Mouse (Mus musculus): ENCODE measurements around the gene Ptpre. TPM values are rescaled to one million over a fixed set of nuclear protein-coding genes. Genes with fewer than 3 reads are reported as not detected.
"Not testable (repeated sequence)": the region's sequence is repeated elsewhere in the genome, so short reads cannot be mapped to it uniquely, and the experiment has no call there.

Gene Ptpre
- polyA plus RNA-seq (2014; fragmentation: Nextera tagmentation; extraction: Ambion mirVana), result 1.6 and 2.0 TPM in 2 replicates

DNA sequence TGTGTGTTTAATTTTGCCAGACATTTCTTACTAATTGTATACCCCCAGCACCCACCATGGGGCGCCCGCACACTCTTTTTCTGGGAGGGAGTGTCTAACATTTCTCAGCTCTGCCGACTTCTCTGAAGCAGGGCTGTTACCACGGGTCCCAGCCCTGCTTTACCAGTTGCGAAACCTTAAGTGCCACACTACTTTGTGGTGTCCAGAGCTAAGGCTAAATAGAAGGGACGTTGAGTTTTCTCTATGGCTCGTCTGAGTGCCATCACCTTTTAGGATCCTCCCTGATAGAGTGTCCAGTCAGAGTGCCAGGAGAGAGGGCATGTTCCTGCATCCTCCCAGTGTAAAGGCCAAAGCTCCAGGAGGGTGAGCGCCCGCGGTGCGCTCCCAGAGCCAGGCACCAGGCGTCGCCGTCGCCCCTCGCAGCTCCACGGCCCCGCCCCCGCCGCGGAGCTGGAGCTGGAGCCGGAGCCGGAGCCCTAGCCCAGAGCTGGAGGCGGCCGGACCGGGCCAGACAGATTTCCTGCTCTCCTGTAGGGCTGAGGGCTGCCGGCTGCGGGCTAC, at the start of gene Ptpre:
Gene Ptpre (plus strand): TSS at position 141 of the 561 bp plus-strand sequence.
- H3K4me2 ChIP-seq (replicated peaks; ENCODE audit: low read depth, low read length), result peak within 1 kb of the TSS; percentile 96
- 0 out of 2 replicates have a peak, but pooled peaks cover 3% of the 10 kb centered on the region for H3K4me1 ChIP-seq (ENCODE audit: control insufficient read depth, insufficient read depth, low read length)
- peak within 1 kb of the TSS; percentile 54 for H3K4me3 ChIP-seq (ENCODE audit: low read length)
- H3K36me3 ChIP-seq (ENCODE audit: control insufficient read depth, insufficient read depth, low read length), result no peaks in the 10 kb centered on the region
- H3K27ac ChIP-seq (ENCODE audit: low read depth, low read length), result 0 out of 2 replicates have a peak within 1 kb of the TSS, but pooled peaks have one; percentile 24
- H3K27me3 ChIP-seq (ENCODE audit: control insufficient read depth, insufficient read depth, low read length), result peaks cover 8% of the 10 kb centered on the region; the same call in 1 of the 2 replicates
- ATAC-seq (ENCODE audit: low FRiP score, low TSS enrichment), result peak; percentile 91
- WGBS, result 5% methylated on average over 28 of the region's 28 CpGs
- H3K9me3 ChIP-seq (ENCODE audit: control insufficient read depth, low read length), result no peaks in the 10 kb centered on the region
- H3K9ac ChIP-seq (ENCODE audit: low read depth, low read length), result peak within 1 kb of the TSS; percentile 55

DNA sequence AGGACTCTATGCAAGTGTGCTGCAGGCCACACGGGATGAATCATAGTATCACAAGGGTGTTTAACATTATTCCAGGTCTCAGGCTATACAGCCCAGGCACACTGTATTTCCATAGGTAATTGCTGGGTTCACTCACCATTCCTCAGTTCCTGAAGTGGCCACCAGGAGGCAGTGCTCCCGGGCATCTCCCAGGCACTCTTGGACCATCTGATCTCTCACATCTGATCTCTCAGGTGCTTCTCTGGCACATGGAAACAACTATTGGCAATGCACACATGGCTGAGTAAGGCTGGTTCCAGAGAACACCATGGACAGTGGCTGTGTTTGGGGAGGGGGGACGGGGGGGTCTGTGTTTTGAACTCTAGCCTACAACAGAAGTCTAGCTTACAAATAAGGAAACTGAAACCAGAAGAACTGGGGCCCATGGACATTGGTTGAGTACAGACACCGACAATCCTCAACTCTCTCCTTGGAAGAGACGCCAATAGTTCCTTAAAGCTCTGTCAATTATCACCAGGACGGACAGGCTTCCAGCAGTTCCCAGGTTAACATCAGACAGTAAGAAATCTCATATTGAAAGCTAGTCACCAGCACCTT, 49.0 kb upstream of the Ptpre start:
- H3K27me3 ChIP-seq (ENCODE audit: control insufficient read depth, insufficient read depth, low read length), result no peaks in the 10 kb centered on the region
- 77% methylated on average over 6 of the region's 6 CpGs for WGBS
- H3K36me3 ChIP-seq (ENCODE audit: control insufficient read depth, insufficient read depth, low read length), result no peaks in the 10 kb centered on the region
- no peak overlapping the region for H3K27ac ChIP-seq (ENCODE audit: low read depth, low read length)
- ATAC-seq (ENCODE audit: low FRiP score, low TSS enrichment), result no peak
- no peak overlapping the region for H3K4me3 ChIP-seq (ENCODE audit: low read length)
- 0 out of 2 replicates have a peak, but pooled peaks cover 4% of the 10 kb centered on the region for H3K4me1 ChIP-seq (ENCODE audit: control insufficient read depth, insufficient read depth, low read length)
- H3K4me2 ChIP-seq (replicated peaks; ENCODE audit: low read depth, low read length), result no peak overlapping the region
- no peaks in the 10 kb centered on the region for H3K9me3 ChIP-seq (ENCODE audit: control insufficient read depth, low read length)
- no peak overlapping the region for H3K9ac ChIP-seq (ENCODE audit: low read depth, low read length)

DNA sequence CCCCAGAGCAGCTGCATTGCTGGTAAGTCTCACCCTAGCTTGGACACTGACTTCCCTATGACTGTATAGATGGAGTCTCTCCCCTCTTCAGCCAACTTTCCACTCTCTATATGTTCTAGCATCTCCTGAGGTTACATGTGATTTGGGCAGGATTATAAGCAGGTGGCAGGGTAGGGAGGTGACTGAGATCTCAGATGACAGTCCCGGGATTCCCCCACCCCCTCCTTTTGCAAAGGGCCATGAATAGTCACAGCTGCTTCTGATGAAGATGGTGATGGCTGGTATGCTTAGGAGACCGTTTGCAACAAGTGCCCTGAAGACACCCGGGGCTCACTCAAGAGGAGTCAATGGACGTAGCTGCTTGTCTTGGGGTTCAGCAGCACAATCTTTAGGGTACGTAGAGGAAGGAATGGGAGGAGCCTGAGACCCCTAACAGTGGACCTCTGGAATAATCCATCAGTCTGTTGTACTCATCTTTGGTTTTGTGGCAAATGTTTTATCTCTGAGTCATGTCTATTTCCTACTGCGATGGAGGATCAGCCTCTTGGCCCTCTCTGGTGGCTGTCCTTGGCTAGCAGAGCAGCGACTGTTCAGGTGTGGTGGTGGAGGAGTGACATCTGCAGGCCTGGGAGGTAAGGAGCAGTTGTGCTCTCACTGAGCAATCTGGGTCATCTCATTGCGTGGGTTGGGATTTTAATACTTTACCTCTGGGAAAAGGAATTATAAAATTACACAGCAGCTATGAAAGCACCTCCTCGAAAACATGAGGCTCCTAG, 47.4 kb upstream of the Ptpre start:
- Histone ChIP-seq H3K4me3 (ENCODE audit: low read length) (no peak overlapping the region), H3K9ac (ENCODE audit: low read depth, low read length) (no peak overlapping the region), H3K4me1 (ENCODE audit: control insufficient read depth, insufficient read depth, low read length) (0 out of 2 replicates have a peak, but pooled peaks cover 4% of the 10 kb centered on the region), H3K27ac (ENCODE audit: low read depth, low read length) (no peak overlapping the region), H3K4me2 (replicated peaks; ENCODE audit: low read depth, low read length) (no peak overlapping the region), H3K9me3 (ENCODE audit: control insufficient read depth, low read length) (no peaks in the 10 kb centered on the region), H3K27me3 (ENCODE audit: control insufficient read depth, insufficient read depth, low read length) (no peaks in the 10 kb centered on the region), H3K36me3 (ENCODE audit: control insufficient read depth, insufficient read depth, low read length) (no peaks in the 10 kb centered on the region)
- ATAC-seq (ENCODE audit: low FRiP score, low TSS enrichment), result no peak
- WGBS, result 75% methylated on average over 9 of the region's 9 CpGs

DNA sequence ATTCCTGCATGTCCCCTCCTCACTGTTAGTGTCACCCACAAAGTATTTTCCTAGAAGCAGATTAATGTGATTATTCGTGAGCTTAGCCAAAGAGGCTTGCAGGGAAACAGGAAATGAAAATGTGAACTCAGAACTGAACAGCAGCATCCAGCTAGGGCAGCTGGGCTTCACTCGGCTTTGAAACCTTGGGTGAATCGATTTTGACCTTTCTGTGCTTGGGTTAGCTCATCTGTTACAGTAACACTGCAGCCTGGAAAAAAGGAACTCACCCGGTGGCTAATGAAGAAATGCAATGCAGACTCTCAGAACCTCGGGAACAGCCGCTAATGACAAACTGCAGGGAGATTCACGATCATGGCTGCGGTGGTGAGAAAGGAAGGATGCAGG, 46.8 kb upstream of the Ptpre start:
- Histone ChIP-seq H3K36me3 (ENCODE audit: control insufficient read depth, insufficient read depth, low read length) (no peaks in the 10 kb centered on the region), H3K9me3 (ENCODE audit: control insufficient read depth, low read length) (no peaks in the 10 kb centered on the region), H3K27me3 (ENCODE audit: control insufficient read depth, insufficient read depth, low read length) (no peaks in the 10 kb centered on the region), H3K4me2 (replicated peaks; ENCODE audit: low read depth, low read length) (no peak overlapping the region), H3K4me1 (ENCODE audit: control insufficient read depth, insufficient read depth, low read length) (0 out of 2 replicates have a peak, but pooled peaks cover 4% of the 10 kb centered on the region), H3K27ac (ENCODE audit: low read depth, low read length) (no peak overlapping the region), H3K9ac (ENCODE audit: low read depth, low read length) (no peak overlapping the region), H3K4me3 (ENCODE audit: low read length) (no peak overlapping the region)
- ATAC-seq (ENCODE audit: low FRiP score, low TSS enrichment), result no peak
- WGBS, result 43% methylated on average over 8 of the region's 8 CpGs

DNA sequence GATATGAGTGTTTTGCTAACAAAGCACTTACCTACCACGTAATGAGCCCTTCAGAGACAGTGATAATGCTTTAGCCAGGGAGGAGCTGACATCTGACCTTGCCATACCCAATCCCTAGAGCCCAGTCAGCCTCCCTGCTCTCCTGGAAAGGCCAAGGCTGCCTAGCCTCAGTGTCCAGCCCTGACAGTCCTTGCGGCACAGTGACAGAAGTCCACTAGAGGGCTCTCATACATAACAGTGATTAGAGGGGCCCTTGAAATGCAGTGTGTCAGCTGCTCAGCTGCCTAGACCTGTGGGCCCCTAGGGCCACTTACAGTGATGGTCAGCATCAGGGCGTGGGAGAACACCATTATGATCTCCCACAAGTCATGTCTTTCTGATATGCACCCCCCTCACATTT, 42.0 kb upstream of the Ptpre start:
- ATAC-seq (ENCODE audit: low FRiP score, low TSS enrichment), result no peak
- WGBS, result 31% methylated on average over 3 of the region's 3 CpGs
- no peaks in the 10 kb centered on the region for H3K36me3 ChIP-seq (ENCODE audit: control insufficient read depth, insufficient read depth, low read length)
- H3K9me3 ChIP-seq (ENCODE audit: control insufficient read depth, low read length), result no peaks in the 10 kb centered on the region
- H3K9ac ChIP-seq (ENCODE audit: low read depth, low read length), result no peak overlapping the region; the same call in 1 of the 2 replicates
- no peaks in the 10 kb centered on the region for H3K4me1 ChIP-seq (ENCODE audit: control insufficient read depth, insufficient read depth, low read length)
- H3K4me2 ChIP-seq (replicated peaks; ENCODE audit: low read depth, low read length), result no peak overlapping the region
- H3K4me3 ChIP-seq (ENCODE audit: low read length), result no peak overlapping the region
- no peak overlapping the region for H3K27ac ChIP-seq (ENCODE audit: low read depth, low read length)
- H3K27me3 ChIP-seq (ENCODE audit: control insufficient read depth, insufficient read depth, low read length), result no peaks in the 10 kb centered on the region

DNA sequence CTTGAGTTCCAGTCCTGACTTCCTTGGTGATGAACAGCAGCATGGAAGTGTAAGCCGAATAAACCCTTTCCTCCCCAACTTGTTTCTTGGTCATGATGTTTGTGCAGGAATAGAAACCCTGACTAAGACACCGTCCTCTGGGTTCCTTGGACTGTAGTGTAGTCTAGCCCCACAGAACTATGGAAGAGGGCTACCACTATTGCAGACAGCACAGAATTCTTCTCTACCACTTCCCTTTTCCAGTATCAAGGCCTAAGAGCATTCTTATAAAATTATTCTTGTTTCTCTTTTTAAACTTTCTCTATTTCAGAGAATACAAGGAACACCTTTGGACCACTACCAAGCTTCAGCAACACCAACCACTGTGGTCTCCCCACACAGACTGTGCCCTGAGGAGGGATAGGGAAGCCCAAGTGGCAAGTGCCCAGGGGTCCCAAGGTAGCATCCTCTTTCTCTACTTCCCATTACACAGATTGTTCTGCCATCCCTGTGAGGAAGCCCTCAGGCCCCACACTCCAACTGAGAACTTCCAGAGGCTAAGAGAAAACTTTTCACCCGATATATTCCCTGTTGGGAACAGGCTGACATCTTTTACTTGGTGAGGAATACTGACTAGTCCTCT, 38.6 kb upstream of the Ptpre start:
- ATAC-seq (ENCODE audit: low FRiP score, low TSS enrichment), result no peak
- no peaks in the 10 kb centered on the region for H3K4me1 ChIP-seq (ENCODE audit: control insufficient read depth, insufficient read depth, low read length)
- no peak overlapping the region for H3K27ac ChIP-seq (ENCODE audit: low read depth, low read length)
- H3K9me3 ChIP-seq (ENCODE audit: control insufficient read depth, low read length), result no peaks in the 10 kb centered on the region
- no peak overlapping the region for H3K4me2 ChIP-seq (replicated peaks; ENCODE audit: low read depth, low read length)
- no peaks in the 10 kb centered on the region for H3K27me3 ChIP-seq (ENCODE audit: control insufficient read depth, insufficient read depth, low read length)
- WGBS, result 76% methylated on average over 2 of the region's 3 CpGs
- no peak overlapping the region for H3K4me3 ChIP-seq (ENCODE audit: low read length)
- no peaks in the 10 kb centered on the region for H3K36me3 ChIP-seq (ENCODE audit: control insufficient read depth, insufficient read depth, low read length)
- no peak overlapping the region for H3K9ac ChIP-seq (ENCODE audit: low read depth, low read length)

DNA sequence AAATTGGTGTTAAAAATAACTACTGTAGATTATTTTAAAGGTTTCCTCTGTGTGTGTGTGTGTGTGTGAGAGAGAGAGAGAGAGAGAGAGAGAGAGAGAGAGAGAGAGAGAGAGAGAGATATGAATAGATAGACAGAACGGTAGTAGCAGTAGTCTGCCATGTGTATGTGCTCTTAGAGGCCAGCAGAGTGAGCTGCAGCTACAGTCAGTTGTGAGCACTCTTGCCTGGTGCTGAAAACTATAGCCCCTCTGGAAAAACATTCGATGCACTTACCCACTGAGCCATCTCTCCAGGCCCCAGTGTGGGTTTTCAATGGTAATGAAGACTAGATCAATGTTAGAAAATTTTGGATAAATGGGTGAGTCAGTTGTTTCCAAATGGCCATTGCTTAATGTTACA, 37.9 kb upstream of the Ptpre start:
- 63% methylated on average over 2 of the region's 2 CpGs for WGBS
- Histone ChIP-seq H3K9ac (ENCODE audit: low read depth, low read length) (no peak overlapping the region), H3K4me1 (ENCODE audit: control insufficient read depth, insufficient read depth, low read length) (no peaks in the 10 kb centered on the region), H3K36me3 (ENCODE audit: control insufficient read depth, insufficient read depth, low read length) (no peaks in the 10 kb centered on the region), H3K4me3 (ENCODE audit: low read length) (no peak overlapping the region), H3K27ac (ENCODE audit: low read depth, low read length) (no peak overlapping the region), H3K27me3 (ENCODE audit: control insufficient read depth, insufficient read depth, low read length) (no peaks in the 10 kb centered on the region), H3K9me3 (ENCODE audit: control insufficient read depth, low read length) (no peaks in the 10 kb centered on the region), H3K4me2 (replicated peaks; ENCODE audit: low read depth, low read length) (no peak overlapping the region)
- ATAC-seq (ENCODE audit: low FRiP score, low TSS enrichment), result no peak

DNA sequence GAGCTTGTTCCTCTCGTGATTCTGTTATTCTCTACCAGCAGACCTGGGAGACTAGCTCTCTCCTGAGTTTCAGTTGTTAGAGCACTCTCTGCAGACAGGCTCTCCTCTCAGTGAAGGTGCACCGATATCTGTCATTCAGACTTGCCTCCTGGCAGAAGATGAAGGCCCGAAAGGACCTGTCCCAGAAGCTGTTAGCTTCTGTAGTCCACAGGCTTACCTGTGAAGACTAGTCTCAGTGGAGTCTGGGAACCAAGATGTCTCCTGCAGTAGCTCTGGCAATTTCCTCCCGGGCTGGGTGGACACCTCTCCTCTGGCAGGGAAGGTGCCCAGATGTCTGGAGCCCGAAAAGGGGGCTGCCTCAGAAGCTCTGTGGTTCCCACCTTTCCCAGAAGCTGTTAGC, 30.8 kb upstream of the Ptpre start:
- ATAC-seq (ENCODE audit: low FRiP score, low TSS enrichment); H3K4me3 ChIP-seq (ENCODE audit: low read length); H3K36me3 ChIP-seq (ENCODE audit: control insufficient read depth, insufficient read depth, low read length); H3K4me1 ChIP-seq (ENCODE audit: control insufficient read depth, insufficient read depth, low read length); H3K27me3 ChIP-seq (ENCODE audit: control insufficient read depth, insufficient read depth, low read length); H3K9ac ChIP-seq (ENCODE audit: low read depth, low read length); H3K27ac ChIP-seq (ENCODE audit: low read depth, low read length); H3K4me2 ChIP-seq (replicated peaks; ENCODE audit: low read depth, low read length); H3K9me3 ChIP-seq (ENCODE audit: control insufficient read depth, low read length): not testable (repeated sequence)
- WGBS, result 90% methylated on average over 5 of the region's 5 CpGs
